Mouse (Mus musculus) embryonic facial prominence, embryonic 14.5 days (tissue): ENCODE results near the gene Faap100. TPM values are rescaled to one million over a fixed set of nuclear protein-coding genes. Genes with fewer than 3 reads are reported as not detected.

Source experiments
- ATAC-seq: fragments of 200-750 bp; cut with Nextera tagmentation; 2 replicates; pipeline ENCODE4 v1.8.0; 2017; ENCODE audit warnings: low read depth, moderate number of reproducible peaks, moderate TSS enrichment
- DNase-seq: peaks from one replicate; pipeline ENCODE4 v3.0.0-alpha.2; 2015; ENCODE audit warnings: low spot score
- H3K27ac ChIP-seq: fragments of 300-500 bp; sonication (generic); replicated peaks from 2 replicates; pipeline ENCODE4 v1.5.1; 2014; ENCODE audit warnings: low read depth, mild to moderate bottlenecking, low read length, moderate library complexity
- H3K27me3 ChIP-seq: fragments of 300-500 bp; sonication (generic); replicated peaks from 2 replicates; pipeline ENCODE4 v1.6.1; 2014; ENCODE audit warnings: low read length; ENCODE audit not compliant: control insufficient read depth, insufficient read depth
- H3K36me3 ChIP-seq: fragments of 300-500 bp; sonication (generic); 2 replicates; pipeline ENCODE4 v1.6.1; 2014; ENCODE audit warnings: low read length, mixed read lengths; ENCODE audit not compliant: control insufficient read depth, insufficient read depth
- H3K4me1 ChIP-seq: fragments of 300-500 bp; sonication (generic); 2 replicates; pipeline ENCODE4 v1.6.1; 2014; ENCODE audit warnings: antibody characterized with exemption, low read length; ENCODE audit not compliant: control insufficient read depth, insufficient read depth
- H3K4me2 ChIP-seq: fragments of 300-500 bp; sonication (generic); 2 replicates; pipeline ENCODE4 v1.6.1; 2014; ENCODE audit warnings: low read depth, mild to moderate bottlenecking, low read length, moderate library complexity, mixed read lengths
- H3K4me3 ChIP-seq: fragments of 300-500 bp; sonication (generic); 2 replicates; pipeline ENCODE4 v1.5.1; 2014; ENCODE audit warnings: low read depth, mild to moderate bottlenecking, low read length
- H3K9ac ChIP-seq: fragments of 300-500 bp; sonication (generic); 2 replicates; pipeline ENCODE4 v1.6.1; 2014; ENCODE audit warnings: low read depth, mild to moderate bottlenecking, low read length, moderate library complexity, mixed read lengths
- H3K9me3 ChIP-seq: fragments of 300-500 bp; sonication (generic); 2 replicates; pipeline ENCODE4 v1.6.1; 2016; ENCODE audit warnings: low read length; ENCODE audit not compliant: control insufficient read depth
- WGBS: fragments of 180-500 bp; shearing (Covaris S2); extraction: QIAGEN DNeasy Blood & Tissue Kit; methylation state at CpG from one replicate; pipeline ENCODE4 v1.1.7; 2014; 5-methylcytosine and 5-hydroxymethylcytosine counted together
- microRNA-seq: library from miRNA; unstranded; fragments of <30 nt; microRNA quantifications from one replicate; pipeline ENCODE4, GENCODE M21; 2016; ENCODE audit warnings: borderline number of aligned reads
- polyA plus RNA-seq: library from polyadenylated mRNA; unstranded; fragments of >200 nt; fragmentation: Nextera tagmentation; extraction: Ambion mirVana; gene quantifications from 2 replicates; pipeline ENCODE4 v1.2.1, GENCODE M21; 2014

Gene Faap100
- polyA plus RNA-seq, 1 experiment from 2014 or later = 30.0 TPM

- ATAC-seq = no peak
- H3K9me3 ChIP-seq = 0 out of 2 replicates have a peak, but pooled peaks cover 6% of the 10 kb centered on the region
- no peaks in the 10 kb centered on the region for H3K27me3 ChIP-seq
- WGBS = 78% methylated on average over 6 of the region's 6 CpGs
- no peak overlapping the region for H3K4me2 ChIP-seq
- no peak overlapping the region for H3K9ac ChIP-seq
- no peak overlapping the region for H3K4me3 ChIP-seq
- no peak overlapping the region for H3K27ac ChIP-seq
- H3K36me3 ChIP-seq = no peaks in the 10 kb centered on the region
- no peaks in the 10 kb centered on the region for H3K4me1 ChIP-seq
- no peak for DNase-seq
These were observed 43.0 kb downstream of the Faap100 start for GRCm38 (mm10) chr11:120335431-120336021.

GRCm38 (mm10) chr11:120320156-120320555 is 58.4 kb downstream of the Faap100 start:
- Histone ChIP-seq H3K9ac (no peak overlapping the region), H3K4me3 (no peak overlapping the region), H3K36me3 (no peaks in the 10 kb centered on the region), H3K4me2 (no peak overlapping the region), H3K27ac (no peak overlapping the region), H3K9me3 (no peaks in the 10 kb centered on the region), H3K27me3 (no peaks in the 10 kb centered on the region), H3K4me1 (peaks cover 9% of the 10 kb centered on the region)
- ATAC-seq (no peak), DNase-seq (no peak)
- 96% methylated on average over 10 of the region's 10 CpGs for whole genome bisulfite sequencing

- H3K9me3 ChIP-seq = no peaks in the 10 kb centered on the region
- H3K4me2 ChIP-seq = no peak overlapping the region
- ATAC-seq = no peak
- peaks cover 12% of the 10 kb centered on the region for H3K4me1 ChIP-seq
- H3K27ac ChIP-seq = no peak overlapping the region
- 91% methylated on average over 5 of the region's 5 CpGs for WGBS
- H3K27me3 ChIP-seq = no peaks in the 10 kb centered on the region
- H3K36me3 ChIP-seq = no peaks in the 10 kb centered on the region
- H3K9ac ChIP-seq = no peak overlapping the region
- DNase-seq = no peak
- no peak overlapping the region for H3K4me3 ChIP-seq
These were observed 59.3 kb downstream of the Faap100 start for GRCm38 (mm10) chr11:120319310-120319709.

Small RNA genes within 50 kb of the gene (microRNA-seq; reads per million reads assigned to microRNA genes)
- gene Gm23419 (not detected), gene Mir6935 (0.50 reads per million)

Other genes starting within 250 kb of the Faap100 start
- 78.8 and 86.4 TPM in 2 replicates for gene Slc38a10, start 227.4 kb downstream of the Faap100 start, polyA plus RNA-seq
- 11.1 and 12.0 TPM in 2 replicates for gene Bahcc1, start 145.8 kb downstream of the Faap100 start, polyA plus RNA-seq
- 2,264 and 2,593 TPM in 2 replicates for gene Actg1, start 30.2 kb downstream of the Faap100 start, polyA plus RNA-seq
- gene Fscn2, start 17.2 kb downstream of the Faap100 start, polyA plus RNA-seq = 0.48 and 1.1 TPM in 2 replicates
- 38.1 and 44.6 TPM in 2 replicates for gene Nploc4, start 58.9 kb upstream of the Faap100 start, polyA plus RNA-seq
- 0.63 TPM in 1 of 2 replicates, not detected in the other for gene Tspan10, start 63.9 kb upstream of the Faap100 start, polyA plus RNA-seq
- gene Pde6g, start 74.7 kb upstream of the Faap100 start, polyA plus RNA-seq = not detected in 2 replicates
- gene Oxld1, start 79.3 kb upstream of the Faap100 start, polyA plus RNA-seq = 12.8 and 15.3 TPM in 2 replicates
- 27.7 and 27.9 TPM in 2 replicates for gene Ccdc137, start 79.4 kb upstream of the Faap100 start, polyA plus RNA-seq
- 43.2 and 46.4 TPM in 2 replicates for gene Arl16, start 88.8 kb upstream of the Faap100 start, polyA plus RNA-seq
- 135 and 148 TPM in 2 replicates for gene Mrpl12, start 105.8 kb upstream of the Faap100 start, polyA plus RNA-seq
- gene Slc25a10, start 113.1 kb upstream of the Faap100 start, polyA plus RNA-seq = 47.6 and 53.1 TPM in 2 replicates
- 1.0 and 1.4 TPM in 2 replicates for gene Gcgr, start 151.9 kb upstream of the Faap100 start, polyA plus RNA-seq
- gene Mcrip1, start 171.0 kb upstream of the Faap100 start, polyA plus RNA-seq = 238 and 253 TPM in 2 replicates
- 9.6 and 9.7 TPM in 2 replicates for gene Ppp1r27, start 172.4 kb upstream of the Faap100 start, polyA plus RNA-seq
- gene P4hb, start 194.5 kb upstream of the Faap100 start, polyA plus RNA-seq = 996 and 1,037 TPM in 2 replicates
- 558 and 609 TPM in 2 replicates for gene Arhgdia, start 202.9 kb upstream of the Faap100 start, polyA plus RNA-seq
- gene Alyref, start 219.6 kb upstream of the Faap100 start, polyA plus RNA-seq = 406 and 433 TPM in 2 replicates
- 238 and 242 TPM in 2 replicates for gene Anapc11, start 219.7 kb upstream of the Faap100 start, polyA plus RNA-seq
- gene Npb, start 229.7 kb upstream of the Faap100 start, polyA plus RNA-seq = 1.3 and 1.8 TPM in 2 replicates
- 88.8 and 97.5 TPM in 2 replicates for gene Pcyt2, start 239.2 kb upstream of the Faap100 start, polyA plus RNA-seq
- 21.8 and 23.0 TPM in 2 replicates for gene Sirt7, start 246.5 kb upstream of the Faap100 start, polyA plus RNA-seq